Mouse (Mus musculus) midbrain, embryonic 13.5 days (tissue): ENCODE results near the gene Cmtm7. TPM values are rescaled to one million over a fixed set of nuclear protein-coding genes. Genes with fewer than 3 reads are reported as not detected.

Experiments
- ATAC-seq: fragments of 200-750 bp; cut with Nextera tagmentation; 2 replicates; pipeline ENCODE4 v1.8.0; 2017; ENCODE audit warnings: mild to moderate bottlenecking, moderate TSS enrichment, moderate library complexity
- H3K27ac ChIP-seq: fragments of 300-500 bp; sonication (generic); 2 replicates; pipeline ENCODE4 v1.5.1; 2015; ENCODE audit warnings: inconsistent platforms, mild to moderate bottlenecking, moderate library complexity
- H3K27me3 ChIP-seq: fragments of 300-500 bp; sonication (generic); 2 replicates; pipeline ENCODE4 v1.6.1; 2015; ENCODE audit warnings: mild to moderate bottlenecking, inconsistent platforms
- H3K36me3 ChIP-seq: fragments of 300-500 bp; sonication (generic); 2 replicates; pipeline ENCODE4 v1.6.1; 2015; ENCODE audit warnings: mild to moderate bottlenecking, inconsistent platforms
- H3K4me1 ChIP-seq: fragments of 300-500 bp; sonication (generic); replicated peaks from 2 replicates; pipeline ENCODE4 v1.6.1; 2015; ENCODE audit warnings: inconsistent platforms
- H3K4me2 ChIP-seq: fragments of 300-500 bp; sonication (generic); replicated peaks from 2 replicates; pipeline ENCODE4 v1.6.1; 2015; ENCODE audit warnings: moderate library complexity, mild to moderate bottlenecking, inconsistent platforms
- H3K4me3 ChIP-seq: fragments of 300-500 bp; sonication (generic); replicated peaks from 2 replicates; pipeline ENCODE4 v1.5.1; 2015; ENCODE audit warnings: mild to moderate bottlenecking, inconsistent platforms
- H3K9ac ChIP-seq: fragments of 300-500 bp; sonication (generic); replicated peaks from 2 replicates; pipeline ENCODE4 v1.6.1; 2015; ENCODE audit warnings: mild to moderate bottlenecking, inconsistent platforms
- H3K9me3 ChIP-seq: fragments of 300-500 bp; sonication (generic); 2 replicates; pipeline ENCODE4 v1.6.1; 2016; ENCODE audit warnings: mild to moderate bottlenecking, inconsistent platforms
- WGBS: fragments of 180-500 bp; shearing (Covaris S2); methylation state at CpG from one replicate; pipeline ENCODE4 v1.1.7; 2015; 5-methylcytosine and 5-hydroxymethylcytosine counted together
- polyA plus RNA-seq: library from polyadenylated mRNA; unstranded; fragments of >200 nt; fragmentation: Nextera tagmentation; extraction: Ambion mirVana; gene quantifications from 2 replicates; pipeline ENCODE4 v1.2.1, GENCODE M21; 2015

The Cmtm7 gene
- 19.5 and 21.1 TPM in 2 replicates for polyA plus RNA-seq

DNA sequence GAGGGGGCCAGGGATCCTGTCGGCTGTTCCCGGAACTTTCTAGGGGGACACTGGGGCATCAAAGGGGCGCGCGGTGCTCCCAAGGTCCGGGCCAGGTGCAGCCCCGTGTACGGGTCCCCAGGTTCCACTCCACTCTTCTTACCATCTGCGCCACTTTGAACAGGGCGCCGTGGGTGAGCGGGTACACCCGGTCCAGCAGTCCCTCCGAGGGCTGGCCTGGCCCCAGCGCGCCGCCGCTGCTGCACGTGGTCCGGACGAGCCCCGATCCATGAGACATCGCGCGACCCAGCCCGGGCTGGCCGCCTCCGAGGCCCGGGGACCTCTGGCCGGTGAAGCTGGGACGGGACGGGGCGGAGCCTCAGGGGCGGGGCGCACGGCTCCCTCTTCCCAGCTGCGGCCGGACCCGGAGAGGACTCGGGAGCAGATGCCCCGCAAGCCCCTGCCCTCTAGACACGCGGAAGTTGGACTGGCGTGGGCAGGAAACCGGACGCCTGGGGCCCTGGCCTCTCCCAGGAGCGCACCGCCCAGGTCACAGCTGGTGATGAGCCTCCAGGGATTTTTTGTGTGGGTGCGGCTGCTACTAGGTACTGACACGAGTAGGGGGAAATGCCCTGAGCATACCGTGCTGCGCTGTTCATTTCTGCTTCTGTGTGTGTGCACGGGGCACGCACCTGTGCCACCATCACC, at the start of gene Cmtm7:
Gene Cmtm7 (minus strand): TSS at position 331 of the 687 bp plus-strand sequence.
- H3K9ac ChIP-seq: peak within 1 kb of the TSS; percentile 72
- WGBS: under 1% methylated on average over 54 of the region's 54 CpGs
- H3K4me2 ChIP-seq: peak within 1 kb of the TSS; percentile 93
- H3K9me3 ChIP-seq: no peaks in the 10 kb centered on the region
- peaks cover 29% of the 10 kb centered on the region for H3K4me1 ChIP-seq
- peak within 1 kb of the TSS; percentile 26; the same call in 1 of the 2 replicates for H3K27ac ChIP-seq
- ATAC-seq: peak; percentile 82
- H3K36me3 ChIP-seq: no peaks in the 10 kb centered on the region
- H3K4me3 ChIP-seq: peak within 1 kb of the TSS; percentile 53
- H3K27me3 ChIP-seq: peaks cover 3% of the 10 kb centered on the region; the same call in 1 of the 2 replicates

- no peak for ATAC-seq
- Histone ChIP-seq H3K27me3 (no peaks in the 10 kb centered on the region), H3K4me3 (no peak overlapping the region), H3K27ac (no peak overlapping the region), H3K4me1 (0 out of 2 replicates have a peak, but pooled peaks cover 3% of the 10 kb centered on the region), H3K9ac (no peak overlapping the region), H3K36me3 (no peaks in the 10 kb centered on the region), H3K4me2 (no peak overlapping the region), H3K9me3 (no peaks in the 10 kb centered on the region)
- 44% methylated on average over 7 of the region's 7 CpGs for WGBS
Measured at GRCm38 (mm10) chr9:114830351-114830750, 48.7 kb upstream of the Cmtm7 start.

- no peak for ATAC-seq
- H3K9me3 ChIP-seq: no peaks in the 10 kb centered on the region
- H3K27ac ChIP-seq: no peak overlapping the region
- no peaks in the 10 kb centered on the region for H3K36me3 ChIP-seq
- no peak overlapping the region for H3K4me2 ChIP-seq
- no peak overlapping the region for H3K9ac ChIP-seq
- 0 out of 2 replicates have a peak, but pooled peaks cover 3% of the 10 kb centered on the region for H3K4me1 ChIP-seq
- WGBS: 94% methylated on average over 8 of the region's 8 CpGs
- H3K4me3 ChIP-seq: no peak overlapping the region
- H3K27me3 ChIP-seq: no peaks in the 10 kb centered on the region
Measured at GRCm38 (mm10) chr9:114829669-114830068, 48.0 kb upstream of the Cmtm7 start.

DNA sequence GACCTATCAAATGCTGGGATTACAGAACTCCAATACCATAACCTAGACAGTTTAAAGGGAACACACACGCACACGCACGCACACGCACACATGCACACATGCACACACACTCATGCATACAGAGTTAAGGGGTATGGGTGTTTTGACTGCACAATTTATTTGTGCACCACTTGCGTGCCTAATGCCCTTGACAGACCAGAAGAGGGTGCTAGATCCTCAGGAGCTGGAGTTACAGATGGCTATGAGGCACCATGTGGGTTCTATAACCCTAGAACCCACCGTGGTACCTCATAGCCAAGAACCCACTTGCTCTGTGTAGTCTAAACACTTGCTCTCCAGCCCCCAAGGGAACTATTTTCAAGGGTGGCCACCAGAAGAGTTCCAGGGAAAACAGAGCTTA, 46.7 kb upstream of the Cmtm7 start:
- ATAC-seq: no peak
- 96% methylated on average over 6 of the region's 6 CpGs for WGBS

GRCm38 (mm10) chr9:114827242-114827852, 45.7 kb upstream of the Cmtm7 start:
- Histone ChIP-seq H3K9ac (no peak overlapping the region), H3K4me2 (no peak overlapping the region), H3K27ac (no peak overlapping the region), H3K4me3 (no peak overlapping the region), H3K27me3 (no peaks in the 10 kb centered on the region), H3K9me3 (no peaks in the 10 kb centered on the region), H3K36me3 (no peaks in the 10 kb centered on the region), H3K4me1 (0 out of 2 replicates have a peak, but pooled peaks cover 3% of the 10 kb centered on the region)
- 68% methylated on average over 1 of the region's 1 CpGs for WGBS
- no peak for ATAC-seq

More for the DNA sequence above, 46.7 kb upstream of the Cmtm7 start:
- Histone ChIP-seq H3K27ac (no peak overlapping the region), H3K36me3 (no peaks in the 10 kb centered on the region), H3K27me3 (no peaks in the 10 kb centered on the region), H3K4me1 (0 out of 2 replicates have a peak, but pooled peaks cover 3% of the 10 kb centered on the region), H3K9me3 (no peaks in the 10 kb centered on the region), H3K9ac (no peak overlapping the region), H3K4me3 (no peak overlapping the region), H3K4me2 (no peak overlapping the region)

DNA sequence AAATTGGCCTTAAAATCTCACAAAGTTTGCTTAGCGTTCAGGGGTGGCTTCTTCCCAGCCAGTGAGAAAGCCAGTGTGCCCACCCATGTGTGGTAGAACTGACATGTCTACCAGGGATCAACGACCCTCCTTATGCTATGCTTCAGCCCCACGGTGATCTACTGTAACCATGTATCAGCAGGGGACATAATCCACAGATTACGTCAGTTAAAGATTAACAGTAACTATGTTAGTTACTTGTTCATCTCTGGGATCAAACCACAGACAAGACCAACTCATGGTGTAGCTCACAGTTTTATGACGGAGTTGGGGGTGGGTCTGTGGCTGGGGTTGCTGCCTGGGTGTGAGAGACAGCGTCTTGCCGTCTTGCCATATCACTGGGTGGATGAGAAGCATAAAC, 42.5 kb upstream of the Cmtm7 start:
- no peaks in the 10 kb centered on the region for H3K9me3 ChIP-seq
- WGBS: 97% methylated on average over 7 of the region's 7 CpGs
- H3K4me2 ChIP-seq: no peak overlapping the region
- H3K36me3 ChIP-seq: no peaks in the 10 kb centered on the region
- H3K9ac ChIP-seq: no peak overlapping the region
- ATAC-seq: no peak
- no peaks in the 10 kb centered on the region for H3K4me1 ChIP-seq
- no peaks in the 10 kb centered on the region for H3K27me3 ChIP-seq
- no peak overlapping the region for H3K4me3 ChIP-seq
- no peak overlapping the region for H3K27ac ChIP-seq

- Histone ChIP-seq H3K27ac (no peak overlapping the region), H3K36me3 (no peaks in the 10 kb centered on the region), H3K4me2 (no peak overlapping the region), H3K27me3 (no peaks in the 10 kb centered on the region), H3K9ac (no peak overlapping the region), H3K4me1 (no peaks in the 10 kb centered on the region), H3K9me3 (no peaks in the 10 kb centered on the region), H3K4me3 (no peak overlapping the region)
- ATAC-seq: no peak
- 86% methylated on average over 15 of the region's 15 CpGs for WGBS
Measured at GRCm38 (mm10) chr9:114821548-114822289, 40.1 kb upstream of the Cmtm7 start.

DNA sequence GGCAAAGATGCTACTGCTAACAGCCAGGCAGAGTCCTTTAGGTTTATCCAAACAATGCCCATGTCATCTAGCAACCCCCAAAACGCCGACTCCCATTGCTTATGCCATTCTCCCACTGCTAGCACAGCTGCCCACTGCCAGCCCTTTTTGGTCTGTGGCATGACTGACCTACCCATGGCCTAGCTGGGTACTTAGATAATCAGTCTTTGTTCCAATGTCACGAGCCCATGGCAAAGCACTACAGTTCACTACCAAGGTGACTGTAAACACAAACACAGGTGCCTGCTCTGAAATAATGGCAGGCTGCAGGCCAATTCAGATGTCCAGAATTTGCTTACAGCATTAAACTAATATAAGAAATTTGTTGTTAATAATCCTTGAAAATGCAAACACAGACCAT, 37.3 kb upstream of the Cmtm7 start:
- Histone ChIP-seq H3K27ac (no peak overlapping the region), H3K4me3 (no peak overlapping the region), H3K27me3 (no peaks in the 10 kb centered on the region), H3K9ac (no peak overlapping the region), H3K36me3 (no peaks in the 10 kb centered on the region), H3K4me1 (no peaks in the 10 kb centered on the region), H3K9me3 (no peaks in the 10 kb centered on the region), H3K4me2 (no peak overlapping the region)
- no peak for ATAC-seq
- 87% methylated on average over 3 of the region's 3 CpGs for WGBS

- no peaks in the 10 kb centered on the region for H3K27me3 ChIP-seq
- ATAC-seq: no peak
- no peaks in the 10 kb centered on the region for H3K36me3 ChIP-seq
- H3K4me3 ChIP-seq: no peak overlapping the region
- H3K4me1 ChIP-seq: no peaks in the 10 kb centered on the region
- H3K4me2 ChIP-seq: no peak overlapping the region
- no peak overlapping the region for H3K9ac ChIP-seq
- no peaks in the 10 kb centered on the region for H3K9me3 ChIP-seq
- WGBS: 70% methylated on average over 7 of the region's 7 CpGs
- H3K27ac ChIP-seq: no peak overlapping the region
Measured at GRCm38 (mm10) chr9:114817012-114817411, 35.4 kb upstream of the Cmtm7 start.

DNA sequence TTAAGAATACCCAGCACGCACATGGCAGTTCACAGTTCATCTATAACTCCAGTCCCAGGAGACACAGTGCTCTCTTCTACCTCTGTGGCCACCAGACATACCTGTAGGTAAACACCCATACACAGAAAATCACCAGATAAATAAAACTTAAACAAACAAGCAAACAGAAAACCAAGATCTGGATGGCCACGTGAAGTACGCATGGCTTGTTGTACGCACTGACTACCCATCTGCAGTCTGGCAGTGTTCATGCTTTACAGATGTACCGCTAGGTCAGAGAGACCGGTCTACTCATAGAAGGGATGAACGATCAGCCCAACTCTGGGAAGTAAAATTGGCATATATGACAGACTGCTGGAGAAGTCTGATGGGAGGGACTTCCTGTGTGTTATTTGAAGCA, 34.5 kb upstream of the Cmtm7 start:
- no peak for ATAC-seq
- 98% methylated on average over 7 of the region's 7 CpGs for WGBS
- Histone ChIP-seq H3K27me3 (no peaks in the 10 kb centered on the region), H3K27ac (no peak overlapping the region), H3K9ac (no peak overlapping the region), H3K9me3 (no peaks in the 10 kb centered on the region), H3K36me3 (no peaks in the 10 kb centered on the region), H3K4me3 (no peak overlapping the region), H3K4me2 (no peak overlapping the region), H3K4me1 (no peaks in the 10 kb centered on the region)

DNA sequence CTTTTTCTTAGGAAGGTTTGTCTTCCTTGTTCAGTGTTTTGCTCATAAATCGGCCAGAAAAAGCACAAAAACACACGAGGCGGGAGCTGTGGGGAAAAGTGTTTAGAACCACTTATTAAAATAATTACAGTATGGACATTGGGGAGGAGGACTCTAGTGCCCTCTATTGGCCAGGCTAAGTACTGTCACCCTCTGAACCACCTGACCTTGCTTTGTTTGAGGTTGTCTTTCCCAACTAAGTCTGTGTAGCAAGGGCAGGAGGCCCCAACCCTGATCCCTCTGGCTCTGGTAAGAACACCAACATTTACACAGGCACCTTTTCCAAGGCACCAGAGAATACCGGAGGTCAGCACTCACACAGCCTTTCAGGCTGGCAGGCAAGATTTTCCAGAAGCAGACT, 33.7 kb upstream of the Cmtm7 start:
- H3K4me1 ChIP-seq: no peaks in the 10 kb centered on the region
- H3K4me3 ChIP-seq: no peak overlapping the region
- no peak for ATAC-seq
- H3K9ac ChIP-seq: no peak overlapping the region
- no peak overlapping the region for H3K4me2 ChIP-seq
- H3K27ac ChIP-seq: no peak overlapping the region
- WGBS: 86% methylated on average over 4 of the region's 4 CpGs
- no peaks in the 10 kb centered on the region for H3K27me3 ChIP-seq
- no peaks in the 10 kb centered on the region for H3K36me3 ChIP-seq
- H3K9me3 ChIP-seq: no peaks in the 10 kb centered on the region

GRCm38 (mm10) chr9:114812001-114812400, 30.3 kb upstream of the Cmtm7 start:
- Histone ChIP-seq H3K27ac (no peak overlapping the region), H3K9ac (no peak overlapping the region), H3K36me3 (no peaks in the 10 kb centered on the region), H3K4me1 (no peaks in the 10 kb centered on the region), H3K4me3 (no peak overlapping the region), H3K9me3 (no peaks in the 10 kb centered on the region), H3K27me3 (no peaks in the 10 kb centered on the region), H3K4me2 (no peak overlapping the region)
- whole genome bisulfite sequencing: 83% methylated on average over 4 of the region's 4 CpGs
- ATAC-seq: no peak
